Mouse (Mus musculus) neural tube, embryonic 11.5 days (tissue): ENCODE data around the gene Agfg1. TPM values are rescaled to one million over a fixed set of nuclear protein-coding genes. Genes with fewer than 3 reads are reported as not detected.

Source experiments
- ATAC-seq: fragments of 200-750 bp; cut with Nextera tagmentation; 2 replicates; pipeline ENCODE4 v1.8.0; 2017; ENCODE audit warnings: moderate number of reproducible peaks, mild to moderate bottlenecking, moderate TSS enrichment, moderate library complexity; ENCODE audit not compliant: insufficient read depth, low FRiP score, low TSS enrichment
- DNase-seq: peaks from one replicate; pipeline ENCODE4 v3.0.0-alpha.2; 2015; ENCODE audit warnings: low spot score
- H3K27ac ChIP-seq: fragments of 300-500 bp; sonication (generic); 2 replicates; pipeline ENCODE4 v1.5.1; 2014; ENCODE audit warnings: low read depth, mild to moderate bottlenecking, low read length
- H3K27me3 ChIP-seq: fragments of 300-500 bp; sonication (generic); 2 replicates; pipeline ENCODE4 v1.6.1; 2014; ENCODE audit warnings: mild to moderate bottlenecking, low read length, mixed read lengths; ENCODE audit not compliant: control insufficient read depth, insufficient read depth
- H3K36me3 ChIP-seq: fragments of 300-500 bp; sonication (generic); 2 replicates; pipeline ENCODE4 v1.6.1; 2014; ENCODE audit warnings: mild to moderate bottlenecking, low read length, moderate library complexity, mixed read lengths; ENCODE audit not compliant: control insufficient read depth, insufficient read depth
- H3K4me1 ChIP-seq: fragments of 300-500 bp; sonication (generic); 2 replicates; pipeline ENCODE4 v1.6.1; 2014; ENCODE audit warnings: low read length, mixed read lengths; ENCODE audit not compliant: control insufficient read depth, insufficient read depth
- H3K4me2 ChIP-seq: fragments of 300-500 bp; sonication (generic); 2 replicates; pipeline ENCODE4 v1.6.1; 2014; ENCODE audit warnings: low read depth, mild to moderate bottlenecking, moderate library complexity
- H3K4me3 ChIP-seq: fragments of 300-500 bp; sonication (generic); 2 replicates; pipeline ENCODE4 v1.5.1; 2014; ENCODE audit warnings: low read depth, low read length
- H3K9ac ChIP-seq: fragments of 300-500 bp; sonication (generic); 2 replicates; pipeline ENCODE4 v1.6.1; 2014; ENCODE audit warnings: mild to moderate bottlenecking, low read length
- H3K9me3 ChIP-seq: fragments of 300-500 bp; sonication (generic); 2 replicates; pipeline ENCODE4 v1.6.1; 2016; ENCODE audit warnings: low read length; ENCODE audit not compliant: control insufficient read depth
- WGBS: fragments of 180-500 bp; shearing (Covaris S2); extraction: QIAGEN DNeasy Blood & Tissue Kit; methylation state at CpG from one replicate; pipeline ENCODE4 v1.1.7; 2014; 5-methylcytosine and 5-hydroxymethylcytosine counted together
- polyA plus RNA-seq: library from polyadenylated mRNA; unstranded; fragments of >200 nt; fragmentation: Nextera tagmentation; extraction: Ambion mirVana; gene quantifications from 2 replicates; pipeline ENCODE4 v1.2.1, GENCODE M21; 2014

Agfg1 gene
- 55.0 and 58.4 TPM in 2 replicates for polyA plus RNA-seq

GRCm38 (mm10) chr1:82839296-82839613 lies at the start of gene Agfg1:
Gene Agfg1, plus strand, starts transcription at chr1:82839483.
- Histone ChIP-seq H3K27ac (peak within 1 kb of the TSS; percentile 72), H3K36me3 (0 out of 2 replicates have a peak, but pooled peaks cover 3% of the 10 kb centered on the region)

GRCm38 (mm10) chr1:82791105-82791504 lies 48.2 kb upstream of the Agfg1 start:
- H3K4me2 ChIP-seq = no peak overlapping the region
- no peak overlapping the region for H3K4me3 ChIP-seq
- DNase-seq = no peak
- no peaks in the 10 kb centered on the region for H3K9me3 ChIP-seq
- H3K9ac ChIP-seq = no peak overlapping the region
- H3K27ac ChIP-seq = no peak overlapping the region
- ATAC-seq = no peak
- H3K4me1 ChIP-seq = no peaks in the 10 kb centered on the region
- no peaks in the 10 kb centered on the region for H3K27me3 ChIP-seq
- no peaks in the 10 kb centered on the region for H3K36me3 ChIP-seq
- WGBS = 86% methylated on average over 11 of the region's 11 CpGs

More at GRCm38 (mm10) chr1:82839296-82839613, at the start of gene Agfg1:
- H3K9ac ChIP-seq = peak within 1 kb of the TSS; percentile 93
- no peaks in the 10 kb centered on the region for H3K9me3 ChIP-seq
- no peaks in the 10 kb centered on the region for H3K27me3 ChIP-seq
- peak within 1 kb of the TSS; percentile 99 for H3K4me3 ChIP-seq
- ATAC-seq (peak; percentile 89), DNase-seq (peak; percentile 95)
- H3K4me2 ChIP-seq = peak within 1 kb of the TSS; percentile 79
- WGBS = 0% methylated on average over 27 of the region's 34 CpGs
- H3K4me1 ChIP-seq = no peaks in the 10 kb centered on the region

GRCm38 (mm10) chr1:82792238-82792637 lies 47.0 kb upstream of the Agfg1 start:
- no peak for ATAC-seq
- no peak overlapping the region for H3K9ac ChIP-seq
- DNase-seq = no peak
- H3K36me3 ChIP-seq = no peaks in the 10 kb centered on the region
- no peaks in the 10 kb centered on the region for H3K9me3 ChIP-seq
- H3K4me2 ChIP-seq = no peak overlapping the region
- H3K27me3 ChIP-seq = no peaks in the 10 kb centered on the region
- no peak overlapping the region for H3K4me3 ChIP-seq
- H3K4me1 ChIP-seq = no peaks in the 10 kb centered on the region
- WGBS = 93% methylated on average over 6 of the region's 6 CpGs
- no peak overlapping the region for H3K27ac ChIP-seq

DNA sequence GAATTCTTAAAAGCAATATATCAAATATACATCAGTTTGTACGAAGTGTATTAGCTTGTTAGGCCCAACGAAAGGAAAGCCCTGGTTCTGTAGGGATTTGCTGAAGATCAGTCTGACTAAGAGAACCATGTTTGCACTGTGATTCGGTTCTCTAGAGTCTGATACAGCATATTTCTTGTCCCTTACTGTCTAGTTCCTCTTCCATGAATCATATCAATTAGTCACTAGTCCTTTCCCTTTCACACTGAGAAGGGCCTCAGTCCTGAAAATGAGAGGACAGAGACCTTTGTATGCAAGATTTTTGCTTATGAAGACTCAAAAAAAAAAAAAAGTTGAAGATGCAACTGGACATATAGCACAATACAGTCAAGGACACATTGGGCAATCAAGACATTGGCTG lies 46.2 kb upstream of the Agfg1 start:
- ATAC-seq (no peak), DNase-seq (no peak)
- Histone ChIP-seq H3K4me2 (no peak overlapping the region), H3K36me3 (no peaks in the 10 kb centered on the region), H3K27me3 (no peaks in the 10 kb centered on the region), H3K4me1 (no peaks in the 10 kb centered on the region), H3K4me3 (no peak overlapping the region), H3K9me3 (no peaks in the 10 kb centered on the region), H3K27ac (no peak overlapping the region), H3K9ac (no peak overlapping the region)
- 82% methylated on average over 3 of the region's 3 CpGs for WGBS

GRCm38 (mm10) chr1:82793986-82794385 lies 45.3 kb upstream of the Agfg1 start:
- H3K9ac ChIP-seq = no peak overlapping the region
- H3K4me1 ChIP-seq = no peaks in the 10 kb centered on the region
- no peak for DNase-seq
- no peak overlapping the region for H3K4me3 ChIP-seq
- ATAC-seq = no peak
- no peaks in the 10 kb centered on the region for H3K9me3 ChIP-seq
- H3K4me2 ChIP-seq = no peak overlapping the region
- H3K27ac ChIP-seq = no peak overlapping the region
- H3K27me3 ChIP-seq = no peaks in the 10 kb centered on the region
- WGBS = 53% methylated on average over 4 of the region's 4 CpGs
- H3K36me3 ChIP-seq = no peaks in the 10 kb centered on the region

DNA sequence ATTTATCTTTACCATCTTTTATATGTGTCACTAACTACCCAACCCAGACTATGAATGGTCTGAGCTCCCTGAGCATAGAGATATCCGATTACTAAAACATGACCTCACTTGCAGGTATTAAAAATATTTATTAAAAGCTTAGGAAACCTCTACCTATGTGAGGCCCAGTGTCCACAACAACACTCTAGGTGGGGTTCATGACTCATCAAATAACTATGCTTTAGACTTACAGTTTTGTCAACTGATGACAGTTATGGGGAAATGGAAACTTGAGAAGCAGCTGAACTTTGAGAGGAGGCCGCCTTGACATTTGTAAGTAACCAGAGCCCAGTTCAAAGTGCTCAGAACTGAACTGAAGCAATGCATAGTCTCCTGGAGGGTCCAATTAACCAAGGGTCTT lies 44.1 kb upstream of the Agfg1 start:
- ATAC-seq (no peak), DNase-seq (no peak)
- Histone ChIP-seq H3K4me1 (no peaks in the 10 kb centered on the region), H3K27me3 (no peaks in the 10 kb centered on the region), H3K4me3 (no peak overlapping the region), H3K9me3 (no peaks in the 10 kb centered on the region), H3K27ac (no peak overlapping the region), H3K9ac (no peak overlapping the region), H3K36me3 (no peaks in the 10 kb centered on the region), H3K4me2 (no peak overlapping the region)
- WGBS = 89% methylated on average over 2 of the region's 2 CpGs

DNA sequence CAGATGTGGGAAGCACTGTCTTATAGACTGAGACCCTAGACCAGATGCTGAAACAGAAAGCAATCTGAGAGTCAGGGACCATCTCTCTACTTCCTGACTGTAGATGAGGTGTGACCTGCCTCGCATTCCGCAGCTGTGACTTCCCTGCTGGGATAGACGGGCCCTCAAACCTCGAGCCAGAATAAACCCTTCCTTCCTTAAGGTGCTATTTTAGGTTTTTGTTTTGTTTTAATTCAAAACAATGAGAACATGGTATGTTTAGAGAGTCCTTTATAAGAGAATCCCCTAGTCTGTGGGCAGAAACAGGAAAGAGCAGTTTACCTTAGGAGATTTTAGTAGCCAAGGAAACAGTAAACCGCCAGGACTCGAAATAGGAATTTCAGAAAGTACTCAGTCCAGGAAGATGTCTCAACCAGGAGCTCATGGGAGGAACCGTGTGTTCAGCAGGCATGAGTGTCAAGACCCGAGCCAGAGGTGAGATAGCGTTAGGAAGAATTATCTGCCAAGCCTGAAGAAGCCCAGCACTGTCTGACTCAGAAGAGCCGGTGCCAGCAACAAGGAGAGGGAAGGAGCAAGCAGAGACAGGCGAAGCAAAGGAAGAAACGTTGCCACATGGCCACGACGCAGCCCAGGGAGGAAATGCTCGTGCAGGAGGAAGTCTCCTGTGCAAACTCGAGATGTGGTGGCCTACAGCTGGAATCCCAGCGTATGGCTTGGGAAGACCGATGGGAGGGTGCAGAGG lies 43.4 kb upstream of the Agfg1 start:
- H3K27ac ChIP-seq = no peak overlapping the region
- H3K27me3 ChIP-seq = no peaks in the 10 kb centered on the region
- no peak for DNase-seq
- H3K36me3 ChIP-seq = no peaks in the 10 kb centered on the region
- no peaks in the 10 kb centered on the region for H3K9me3 ChIP-seq
- ATAC-seq = no peak
- no peaks in the 10 kb centered on the region for H3K4me1 ChIP-seq
- H3K4me2 ChIP-seq = no peak overlapping the region
- no peak overlapping the region for H3K4me3 ChIP-seq
- 77% methylated on average over 18 of the region's 18 CpGs for WGBS
- H3K9ac ChIP-seq = no peak overlapping the region

- no peak overlapping the region for H3K9ac ChIP-seq
- WGBS = 94% methylated on average over 4 of the region's 4 CpGs
- ATAC-seq (no peak), DNase-seq (no peak)
- no peaks in the 10 kb centered on the region for H3K4me1 ChIP-seq
- no peak overlapping the region for H3K4me3 ChIP-seq
- no peaks in the 10 kb centered on the region for H3K27me3 ChIP-seq
- no peaks in the 10 kb centered on the region for H3K36me3 ChIP-seq
- no peaks in the 10 kb centered on the region for H3K9me3 ChIP-seq
- H3K27ac ChIP-seq = no peak overlapping the region
- no peak overlapping the region for H3K4me2 ChIP-seq
Observed at GRCm38 (mm10) chr1:82797088-82797487, 42.2 kb upstream of the Agfg1 start.

GRCm38 (mm10) chr1:82798304-82798703 lies 41.0 kb upstream of the Agfg1 start:
- ATAC-seq = no peak
- Histone ChIP-seq H3K9me3 (no peaks in the 10 kb centered on the region), H3K4me3 (no peak overlapping the region), H3K4me2 (no peak overlapping the region), H3K9ac (no peak overlapping the region), H3K36me3 (no peaks in the 10 kb centered on the region), H3K27ac (no peak overlapping the region), H3K4me1 (no peaks in the 10 kb centered on the region), H3K27me3 (no peaks in the 10 kb centered on the region)
- no peak for DNase-seq
- 58% methylated on average over 5 of the region's 5 CpGs for WGBS
